Mouse (Mus musculus): ENCODE measurements around the gene Rnase13.

The Rnase13 gene

GRCm38 (mm10) chr14:51913062-51913959 is 9.3 kb downstream of the Rnase13 start:
- peak; percentile 79 for DNase-seq (ENCODE audit: low spot score)

DNA sequence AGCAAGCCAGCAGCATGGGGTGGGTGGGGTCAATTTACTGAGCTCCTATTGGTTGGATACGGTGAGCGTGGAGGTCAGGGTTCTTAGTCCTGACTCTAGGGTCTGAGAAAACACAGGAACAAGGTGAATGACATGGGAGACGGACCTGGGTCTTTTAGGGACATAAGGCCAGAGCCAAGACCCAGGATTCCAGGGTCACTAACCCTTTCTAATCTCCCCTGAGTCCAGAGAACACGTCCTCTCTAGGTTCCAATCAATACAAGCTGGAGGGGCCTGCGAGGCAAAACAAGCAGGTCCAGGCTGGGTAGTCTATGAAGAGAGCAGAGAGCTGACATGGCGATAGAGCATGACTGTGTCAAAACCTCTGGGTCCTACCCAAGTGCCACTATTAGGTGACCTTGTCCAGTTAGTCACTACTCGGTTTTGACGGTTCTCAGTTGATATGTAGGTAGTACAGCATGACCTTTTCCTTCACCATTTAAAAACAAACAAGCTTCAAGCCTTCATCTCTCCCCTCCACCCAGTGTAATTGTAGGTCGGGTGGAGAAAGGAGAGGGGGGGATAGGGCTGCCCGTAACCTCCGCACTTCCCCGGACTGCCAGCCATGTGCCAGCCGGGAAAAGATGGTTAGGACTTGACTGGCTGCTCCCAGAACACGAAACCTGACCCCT is 10.0 kb downstream of the Rnase13 start:
- DNase-seq (ENCODE audit: low spot score), result peak; percentile 39

DNA sequence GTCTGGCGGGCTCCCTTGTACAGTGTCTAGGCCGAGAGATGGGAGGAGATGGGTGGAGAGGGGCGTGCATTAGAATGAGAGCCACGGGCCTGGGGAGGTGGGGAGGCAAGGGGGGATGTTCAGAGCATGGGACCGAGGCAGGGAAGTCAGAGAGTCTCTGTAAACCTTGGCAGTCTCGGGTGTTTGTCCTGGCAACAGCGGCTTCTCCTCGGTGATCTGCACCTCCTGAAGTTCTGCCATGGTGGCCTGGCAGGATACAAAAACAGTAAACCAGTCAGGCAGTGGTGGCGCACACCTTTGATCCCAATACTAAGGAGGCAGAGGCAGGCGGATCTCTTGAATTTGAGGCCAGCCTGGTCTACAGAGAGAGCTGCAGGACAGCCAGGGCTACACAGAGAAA is 11.3 kb downstream of the Rnase13 start:
- DNase-seq (ENCODE audit: low spot score), result no peak

DNA sequence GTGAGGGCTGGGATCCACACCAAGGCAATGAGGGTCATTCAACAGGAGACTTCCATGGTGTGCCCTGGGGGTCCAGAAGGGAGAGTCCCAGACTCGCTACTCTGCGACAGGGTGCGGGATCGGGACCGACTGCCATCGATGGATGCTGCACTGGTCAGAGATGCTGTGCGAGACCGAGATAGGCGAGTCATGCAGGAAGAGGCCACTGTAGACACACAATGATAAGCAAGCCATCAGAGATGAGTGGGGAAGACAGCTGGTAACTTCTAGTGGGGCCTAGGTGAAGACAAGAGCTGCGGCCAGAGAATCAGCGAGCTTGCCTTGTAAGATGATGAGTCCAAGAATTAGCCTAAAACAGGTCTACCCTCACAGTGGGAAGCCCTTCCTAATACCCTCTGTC is 16.5 kb downstream of the Rnase13 start:
- DNase-seq (ENCODE audit: low spot score), result no peak

DNA sequence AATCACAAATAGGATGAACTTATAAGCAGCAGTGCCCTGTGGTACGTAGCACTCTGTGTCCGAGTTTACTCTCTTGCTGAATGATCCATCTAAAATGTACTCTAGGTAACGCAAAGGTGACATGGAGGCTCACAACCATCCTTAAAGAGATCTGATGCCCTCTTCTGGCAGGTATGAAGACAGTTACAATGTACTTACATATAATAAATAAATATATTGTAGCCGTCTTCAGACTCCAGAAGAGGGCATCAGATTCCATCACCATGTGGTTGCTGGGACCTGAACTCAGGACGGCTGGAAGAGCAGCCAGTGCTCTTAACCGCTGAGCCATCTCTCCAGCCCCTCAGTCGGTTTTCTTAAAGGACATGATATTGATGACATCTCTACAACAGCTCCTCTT is 17.9 kb downstream of the Rnase13 start:
- no peak for DNase-seq (ENCODE audit: low spot score)

- DNase-seq (ENCODE audit: low spot score), result no peak
These were observed 18.8 kb downstream of the Rnase13 start for GRCm38 (mm10) chr14:51903782-51904181.

- DNase-seq (ENCODE audit: low spot score), result peak; percentile 78
These were observed 19.5 kb downstream of the Rnase13 start for GRCm38 (mm10) chr14:51902806-51903710.

- no peak for DNase-seq (ENCODE audit: low spot score)
These were observed 23.2 kb downstream of the Rnase13 start for GRCm38 (mm10) chr14:51899351-51899750.

DNA sequence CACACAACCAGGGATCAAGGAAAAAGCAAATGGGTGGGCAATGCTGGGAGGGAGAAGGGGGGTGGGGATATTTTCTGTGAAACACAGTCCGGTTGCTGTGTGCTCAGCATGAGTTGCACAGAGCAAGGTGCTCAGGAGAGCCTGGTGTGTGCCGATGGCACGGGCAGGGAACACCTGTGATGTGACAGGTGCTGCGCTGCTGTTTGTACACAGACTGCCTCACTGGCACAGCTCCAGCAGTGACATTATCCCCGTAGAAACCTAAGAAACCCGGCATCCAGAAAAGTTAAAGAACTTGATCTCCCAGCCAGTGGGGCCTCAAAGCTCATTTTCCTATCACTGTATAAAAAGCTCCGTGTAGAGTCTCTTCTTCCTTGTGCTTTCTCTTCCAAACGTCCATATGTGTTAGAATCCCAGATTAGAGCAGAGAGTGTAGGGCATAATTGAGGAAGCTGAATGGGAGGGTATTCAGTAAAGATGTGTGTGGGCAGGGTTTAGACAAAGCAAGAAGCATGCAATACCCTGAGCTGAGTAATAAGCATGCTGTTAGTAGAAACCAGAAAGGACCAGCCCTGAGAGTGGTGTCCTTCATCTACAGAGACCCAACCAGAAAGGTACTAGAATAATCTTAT is 25.9 kb downstream of the Rnase13 start:
- no peak for DNase-seq (ENCODE audit: low spot score)

- DNase-seq (ENCODE audit: low spot score), result no peak
These were observed 26.6 kb downstream of the Rnase13 start for GRCm38 (mm10) chr14:51896019-51896418.

DNA sequence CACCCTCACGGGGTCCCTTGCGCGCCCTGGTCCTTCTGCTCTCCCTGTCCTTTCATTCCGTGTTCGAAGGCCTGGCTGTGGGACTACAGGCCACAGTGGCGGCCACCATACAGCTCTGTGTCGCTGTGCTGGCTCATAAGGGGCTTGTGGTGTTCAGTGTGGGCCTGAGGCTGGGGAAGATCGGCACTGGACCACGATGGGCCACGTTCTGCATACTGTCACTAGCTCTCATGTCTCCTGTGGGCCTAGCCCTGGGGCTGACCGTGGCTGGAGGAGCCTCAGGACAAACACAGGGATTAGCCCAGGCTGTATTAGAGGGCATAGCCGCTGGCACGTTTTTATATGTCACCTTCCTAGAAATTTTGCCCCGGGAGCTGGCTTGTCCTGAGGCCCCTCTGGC is 27.5 kb downstream of the Rnase13 start:
- DNase-seq (ENCODE audit: low spot score), result no peak

- DNase-seq (ENCODE audit: low spot score), result no peak
These were observed 28.8 kb downstream of the Rnase13 start for GRCm38 (mm10) chr14:51893809-51894208.

DNA sequence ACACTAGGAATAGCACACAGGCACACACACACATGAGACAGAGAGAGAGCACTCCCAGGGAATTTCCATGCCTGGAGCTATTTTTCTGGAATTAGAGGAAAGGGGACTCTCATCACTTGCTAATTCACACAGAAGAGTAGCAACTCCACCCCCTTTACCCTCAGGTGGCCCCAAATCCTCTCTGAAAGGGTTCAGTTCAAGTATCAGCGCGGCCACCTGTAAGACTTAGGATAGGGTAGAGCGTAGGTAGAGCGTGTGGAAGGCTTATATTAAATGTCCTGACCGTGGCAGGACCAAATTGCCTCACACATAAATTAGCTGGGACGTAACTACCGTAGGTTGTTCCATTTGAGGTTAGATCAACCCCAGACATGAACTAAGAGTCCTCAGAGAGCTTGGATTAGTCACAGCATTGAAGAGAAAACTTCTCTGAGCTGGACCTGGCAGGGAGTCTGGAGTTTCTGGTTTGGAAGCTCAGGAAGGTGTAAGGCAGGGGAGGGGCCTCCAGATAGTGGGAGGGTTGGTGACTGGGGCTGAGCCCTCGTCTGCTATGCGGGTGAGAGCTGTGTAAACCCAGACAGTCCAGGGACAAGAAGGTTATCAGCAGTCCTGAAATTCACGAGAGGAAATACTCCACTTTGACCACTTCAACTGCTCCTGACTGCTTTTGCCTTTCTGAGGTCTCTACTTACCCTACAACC is 29.3 kb downstream of the Rnase13 start:
- no peak for DNase-seq (ENCODE audit: low spot score)

DNA sequence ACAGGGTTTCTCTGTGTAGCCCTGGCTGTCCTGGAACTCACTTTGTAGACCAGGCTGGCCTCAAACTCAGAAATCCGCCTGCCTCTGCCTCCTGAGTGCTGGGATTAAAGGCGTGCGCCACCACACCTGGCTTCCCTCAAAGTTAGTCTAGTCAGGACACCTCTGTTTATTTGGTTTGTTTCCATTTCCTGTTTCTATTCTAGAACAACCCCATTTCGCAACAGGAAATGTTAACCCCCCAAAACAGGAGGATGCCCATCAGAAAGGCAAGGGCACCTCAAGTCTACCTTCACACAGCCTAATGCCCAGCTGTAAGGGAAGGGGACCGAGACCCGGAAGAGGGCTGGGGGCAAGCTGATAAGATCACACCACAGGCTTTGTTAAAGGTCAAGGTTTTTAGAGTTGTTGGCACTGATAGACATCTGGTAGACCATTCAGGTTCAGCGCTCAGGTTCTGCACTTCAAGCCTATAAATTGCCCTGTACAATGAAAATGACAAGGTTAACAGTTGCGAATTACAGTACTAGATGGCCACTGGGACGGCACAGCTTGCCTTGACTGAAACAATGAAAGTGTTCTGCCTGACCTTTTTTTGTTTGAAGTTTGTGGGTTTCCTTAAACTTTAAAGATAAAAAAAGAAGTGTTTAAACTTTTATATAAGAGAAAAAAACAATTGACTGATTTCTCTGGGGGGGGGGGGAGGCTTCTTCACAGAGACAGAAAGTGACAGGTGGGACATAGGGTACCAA is 30.2 kb downstream of the Rnase13 start, which contains the start of gene Slc39a2:
Slc39a2 (plus strand) TSS at position 699 of the 749 bp plus-strand sequence.
- no peak for DNase-seq (ENCODE audit: low spot score)

- no peak for DNase-seq (ENCODE audit: low spot score)
These were observed 32.7 kb downstream of the Rnase13 start for GRCm38 (mm10) chr14:51889833-51890232.

DNA sequence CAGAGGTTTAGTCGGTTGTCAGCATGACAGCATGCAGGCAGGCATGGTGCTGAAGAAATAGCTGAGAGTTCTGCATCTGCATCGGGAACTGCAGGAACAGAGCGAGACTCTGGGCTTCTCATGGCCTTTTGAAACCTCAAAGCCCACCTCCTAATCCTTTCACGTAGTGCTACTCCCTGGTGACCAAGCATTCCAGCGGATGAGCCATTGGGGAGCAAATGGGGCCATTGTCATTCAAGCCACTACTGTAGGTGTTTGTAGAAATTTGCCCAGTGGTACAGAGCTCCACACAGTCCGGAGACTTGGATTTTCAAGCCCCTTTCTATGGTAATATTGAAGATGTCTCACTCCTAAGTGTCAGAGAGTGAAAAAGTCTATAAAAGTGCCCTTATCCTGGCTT is 36.5 kb downstream of the Rnase13 start:
- no peak for DNase-seq (ENCODE audit: low spot score)

DNA sequence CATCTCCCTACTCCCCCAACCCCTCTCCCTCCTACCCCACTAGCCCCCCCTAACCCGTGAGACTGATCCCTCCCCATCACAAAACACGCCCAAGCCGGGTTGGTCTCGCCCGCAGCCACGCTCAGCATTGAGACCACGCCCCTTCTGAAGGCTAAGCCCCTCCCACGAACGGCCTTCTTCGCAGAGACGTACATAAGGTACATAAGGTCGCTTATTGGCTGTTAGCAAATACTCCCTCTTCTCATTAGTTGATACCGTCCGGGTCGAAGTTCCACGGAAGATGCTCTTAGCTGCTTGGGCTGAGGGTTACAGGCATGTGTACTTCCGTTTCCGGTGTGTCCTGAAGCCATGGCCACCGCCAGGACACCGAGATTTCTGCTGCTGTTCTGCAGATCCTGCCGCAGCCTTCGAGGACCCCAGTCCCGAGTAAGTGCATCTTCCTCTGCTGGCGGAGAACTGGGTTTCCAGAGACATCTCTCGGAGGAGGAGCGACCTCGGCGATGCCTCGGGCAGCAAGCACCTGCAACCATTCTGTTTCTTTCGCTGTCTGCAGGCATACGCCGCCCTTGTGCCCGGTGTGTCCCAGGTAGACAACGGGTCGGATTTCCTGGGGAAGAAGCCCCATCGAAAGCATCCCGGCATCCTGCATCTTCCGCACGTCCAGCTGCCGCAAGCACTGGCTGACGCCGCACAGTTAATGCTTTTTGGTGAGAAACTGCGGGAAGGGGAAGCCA is 37.8 kb downstream of the Rnase13 start, which contains the start of gene Mettl17:
Mettl17 (plus strand) TSS at position 245 of the 734 bp plus-strand sequence.
- DNase-seq (ENCODE audit: low spot score), result peak; percentile 97

- peak; percentile 39 for DNase-seq (ENCODE audit: low spot score)
These were observed 38.5 kb downstream of the Rnase13 start for GRCm38 (mm10) chr14:51884031-51884544.

DNA sequence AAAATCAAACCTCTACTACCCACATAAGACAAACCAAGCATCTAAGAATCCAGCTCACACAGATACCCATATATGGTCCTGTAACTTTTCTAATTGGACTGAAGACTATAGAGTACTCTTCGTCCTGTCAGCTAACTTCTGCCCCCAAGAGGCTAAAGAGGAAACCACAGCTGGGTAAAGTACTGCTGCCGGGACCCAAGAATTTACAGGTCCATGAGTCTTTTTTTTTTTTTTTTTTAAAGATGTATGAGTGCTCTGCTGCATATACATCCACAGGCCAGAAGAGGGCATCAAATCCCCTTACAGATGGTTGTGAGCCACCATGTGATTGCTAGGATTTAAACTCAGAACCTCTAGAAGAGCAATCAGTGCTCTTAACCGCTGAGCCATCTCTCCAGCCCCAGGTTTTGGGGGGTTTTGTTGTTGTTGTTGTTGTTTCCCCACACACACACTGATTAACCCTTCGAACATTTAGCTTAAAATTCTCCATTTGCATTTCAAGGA is 39.0 kb downstream of the Rnase13 start:
- DNase-seq (ENCODE audit: low spot score), result peak; percentile 79
